Mouse (Mus musculus) spleen, adult 18-20 months (tissue): ENCODE measurements at regions not wholly inside any gene's neighbourhood (a gene's known extent, or its start where the extent isn't known, plus 50 kb on each side); places are given as distances from the start of the nearest gene placed in this dataset.

Experiments used
- DNase-seq, 2 experiments: peaks; one replicate each; pipeline ENCODE4 v3.0.0; 2022; ENCODE audit warnings: mixed read lengths in 2 of 2

DNA sequence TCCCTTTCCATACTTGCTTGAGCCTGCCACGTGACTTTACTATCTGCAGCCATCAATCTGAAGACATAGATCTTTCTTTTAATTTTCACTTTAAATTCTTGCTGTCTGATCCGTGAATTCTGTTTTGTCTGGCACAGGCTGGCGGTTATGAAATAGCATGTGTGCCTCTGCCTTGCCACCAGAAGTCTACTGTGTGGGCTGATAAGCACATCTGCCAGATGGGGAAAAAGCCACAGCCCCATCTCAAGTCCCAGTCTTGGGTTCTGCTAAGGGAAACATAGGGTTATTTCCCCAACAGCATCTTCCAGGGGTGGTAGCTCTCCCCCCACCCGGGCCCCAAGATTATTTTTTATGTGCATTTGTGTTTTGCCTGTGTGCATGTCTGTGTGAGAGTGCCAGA is 480.1 kb downstream of the Ajap1 start:
- no peak for DNase-seq

GRCm38 (mm10) chr4:153001761-153002160 is 480.9 kb downstream of the Ajap1 start:
- DNase-seq, result no peak

- DNase-seq, result no peak
Measured at GRCm38 (mm10) chr4:152999526-152999925, 483.1 kb downstream of the Ajap1 start.

- no peak for DNase-seq
Measured at GRCm38 (mm10) chr4:152997251-152997650, 485.4 kb downstream of the Ajap1 start.

GRCm38 (mm10) chr4:152996641-152997040 is 486.0 kb downstream of the Ajap1 start:
- no peak for DNase-seq

DNA sequence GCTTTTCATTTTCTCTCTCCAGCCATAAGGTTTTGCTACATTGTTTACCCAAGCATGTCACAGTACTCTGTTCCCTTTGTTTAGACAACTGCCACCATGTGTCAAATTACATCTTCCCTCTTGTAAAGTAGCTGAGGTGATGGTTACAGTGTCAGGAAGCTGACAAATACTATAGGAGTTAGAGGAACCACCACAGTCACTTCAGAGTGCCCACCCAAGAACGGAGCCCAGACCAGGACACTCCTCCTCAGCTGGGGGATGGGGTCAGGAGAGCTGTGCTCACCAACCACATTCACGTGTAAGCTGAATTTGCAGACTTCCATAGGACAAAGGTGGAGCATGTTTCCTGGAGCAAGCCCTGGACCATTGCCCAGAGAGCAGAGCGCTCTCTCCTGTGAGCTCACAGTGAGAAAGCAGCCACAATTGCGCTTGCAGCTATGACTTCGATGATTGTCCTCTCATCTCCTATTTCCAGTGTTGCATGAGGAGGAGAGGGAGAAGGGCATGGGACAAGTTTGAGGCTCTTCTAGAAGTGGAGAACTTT is 487.5 kb downstream of the Ajap1 start:
- no peak for DNase-seq

DNA sequence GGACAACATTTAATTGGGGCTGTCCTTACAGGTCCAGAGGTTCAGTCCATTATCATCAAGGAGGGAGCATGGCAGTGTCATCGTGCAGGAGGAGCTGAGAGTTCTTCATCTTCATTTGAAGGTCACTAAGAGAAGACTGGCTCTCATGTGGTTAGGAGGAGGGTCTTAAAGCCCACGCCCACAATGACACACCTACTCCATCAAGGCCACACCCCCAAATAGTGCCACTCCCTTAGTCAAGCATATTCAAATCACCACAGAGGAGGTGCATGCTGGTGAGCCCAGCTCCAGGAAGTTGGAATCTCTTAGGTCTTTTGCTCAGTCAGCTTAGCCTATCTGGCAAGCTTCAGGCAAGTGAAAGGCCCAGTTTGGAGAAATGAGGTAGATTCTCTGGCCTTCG is 488.4 kb downstream of the Ajap1 start:
- no peak for DNase-seq

GRCm38 (mm10) chr4:152990266-152990665 is 492.3 kb downstream of the Ajap1 start:
- no peak for DNase-seq

GRCm38 (mm10) chr4:152987726-152988125 is 494.9 kb downstream of the Ajap1 start:
- DNase-seq, result no peak

DNA sequence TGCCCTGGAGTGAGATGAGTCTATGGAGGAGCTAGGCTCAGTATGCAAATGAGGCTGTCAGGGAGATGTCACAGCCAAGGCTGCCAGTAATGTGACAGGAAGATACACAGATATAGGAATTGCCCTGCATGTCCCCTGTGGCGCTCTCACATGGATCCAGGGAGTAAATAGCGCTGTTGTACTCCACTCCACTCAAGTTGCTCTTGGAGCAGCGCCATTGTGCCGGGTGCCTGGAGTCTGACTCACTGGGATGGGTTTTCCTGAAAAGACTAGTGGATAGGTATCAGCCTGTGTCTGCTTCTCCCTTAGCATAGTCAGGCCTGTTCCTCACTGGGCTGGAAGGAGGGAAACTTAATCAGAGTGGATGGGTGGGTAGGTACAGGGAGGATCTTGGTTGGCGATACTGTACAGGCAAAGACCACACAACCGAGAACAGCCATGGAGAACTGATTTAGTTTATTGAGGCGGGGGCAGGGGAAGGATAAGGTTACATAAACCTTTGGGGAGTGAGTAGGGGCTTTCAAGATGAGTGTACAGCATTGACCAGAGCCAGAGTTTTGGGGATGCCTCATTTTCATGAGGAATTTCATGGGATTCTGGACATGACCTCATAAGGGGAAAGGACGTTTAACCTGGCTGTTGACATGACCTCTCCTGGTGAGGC is 497.5 kb upstream of the Kcnab2 start:
- no peak for DNase-seq

DNA sequence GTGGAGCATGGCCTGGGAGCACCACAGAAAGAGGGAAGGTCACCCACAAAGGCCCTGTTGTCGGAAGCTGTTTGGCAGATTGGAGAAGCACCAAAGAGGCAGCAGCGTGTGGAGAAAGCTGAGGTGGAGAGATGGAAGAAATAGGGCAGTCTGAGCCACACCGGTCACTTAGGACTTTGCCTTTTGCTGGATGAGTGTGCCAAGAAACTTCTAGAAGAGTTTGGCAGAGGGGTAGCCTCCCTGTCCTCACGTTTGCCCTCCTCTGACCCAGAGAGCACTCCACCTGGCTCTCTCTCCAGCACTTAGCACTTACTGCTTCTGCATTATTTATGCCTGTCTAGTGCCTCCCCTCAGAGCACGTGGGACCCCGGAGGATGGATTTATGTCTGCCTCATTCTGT is 485.3 kb upstream of the Kcnab2 start:
- DNase-seq, result no peak

GRCm38 (mm10) chr4:152962165-152962564 is 484.5 kb upstream of the Kcnab2 start:
- no peak for DNase-seq

- DNase-seq, result no peak
Measured at GRCm38 (mm10) chr4:152961677-152962076, 484.0 kb upstream of the Kcnab2 start.

- no peak for DNase-seq
Measured at GRCm38 (mm10) chr4:152959627-152960230, 482.1 kb upstream of the Kcnab2 start.

GRCm38 (mm10) chr4:152953237-152953974 is 475.7 kb upstream of the Kcnab2 start:
- DNase-seq, result no peak

- no peak for DNase-seq
Measured at GRCm38 (mm10) chr4:152948956-152949355, 471.3 kb upstream of the Kcnab2 start.

GRCm38 (mm10) chr4:152941159-152941558 is 463.5 kb upstream of the Kcnab2 start:
- no peak for DNase-seq

DNA sequence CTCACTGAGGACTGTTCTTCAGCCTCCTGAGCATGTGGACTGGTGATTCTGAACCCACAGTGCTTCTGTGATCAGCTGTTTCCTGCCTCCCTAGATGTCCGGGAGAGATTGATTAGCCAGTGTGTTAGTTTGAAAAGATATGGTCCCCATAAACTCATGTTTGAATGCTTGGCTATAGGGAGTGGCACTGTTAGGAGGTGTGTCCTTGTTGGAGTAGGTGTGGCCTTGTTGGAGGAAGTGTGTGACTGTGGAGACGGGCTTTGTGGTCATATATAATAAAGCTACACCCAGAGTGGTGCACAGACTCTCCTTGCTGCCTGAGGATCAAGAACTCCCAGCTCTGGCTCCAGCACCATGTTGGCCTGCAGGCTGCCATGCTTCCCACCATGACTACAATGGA is 458.9 kb upstream of the Kcnab2 start:
- no peak for DNase-seq

- DNase-seq, result no peak
Measured at GRCm38 (mm10) chr4:152935484-152935883, 457.8 kb upstream of the Kcnab2 start.

- DNase-seq, result no peak
Measured at GRCm38 (mm10) chr4:152928422-152928985, 450.8 kb upstream of the Kcnab2 start.

DNA sequence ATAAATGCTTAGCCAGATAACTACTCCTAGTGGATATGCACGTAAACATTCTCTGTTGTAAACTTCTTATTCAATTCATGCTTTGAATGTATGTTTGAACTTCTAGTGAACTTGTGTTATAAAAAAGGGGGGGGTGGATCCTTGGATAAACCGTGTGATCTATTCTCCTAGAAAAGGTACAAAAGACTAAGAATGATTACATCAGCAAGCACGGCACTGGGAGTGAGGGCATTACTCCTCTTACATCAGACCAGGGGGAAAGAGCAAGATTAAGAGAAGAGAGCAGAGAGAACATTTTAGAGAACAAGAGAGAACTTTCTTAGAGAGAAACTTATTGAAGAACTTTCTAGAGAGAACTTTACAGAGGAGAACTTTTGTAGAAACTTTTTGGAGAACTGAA is 442.6 kb upstream of the Kcnab2 start:
- no peak for DNase-seq

- no peak for DNase-seq
Measured at GRCm38 (mm10) chr4:152919851-152920250, 442.2 kb upstream of the Kcnab2 start.

- DNase-seq, result no peak
Measured at GRCm38 (mm10) chr4:152916576-152916975, 438.9 kb upstream of the Kcnab2 start.

GRCm38 (mm10) chr4:152913497-152913896 is 435.8 kb upstream of the Kcnab2 start:
- DNase-seq, result no peak
